Mouse (Mus musculus): ENCODE measurements at regions not wholly inside any gene's neighbourhood (a gene's known extent, or its start where the extent isn't known, plus 50 kb on each side); places are given as distances from the start of the nearest gene placed in this dataset.

DNA sequence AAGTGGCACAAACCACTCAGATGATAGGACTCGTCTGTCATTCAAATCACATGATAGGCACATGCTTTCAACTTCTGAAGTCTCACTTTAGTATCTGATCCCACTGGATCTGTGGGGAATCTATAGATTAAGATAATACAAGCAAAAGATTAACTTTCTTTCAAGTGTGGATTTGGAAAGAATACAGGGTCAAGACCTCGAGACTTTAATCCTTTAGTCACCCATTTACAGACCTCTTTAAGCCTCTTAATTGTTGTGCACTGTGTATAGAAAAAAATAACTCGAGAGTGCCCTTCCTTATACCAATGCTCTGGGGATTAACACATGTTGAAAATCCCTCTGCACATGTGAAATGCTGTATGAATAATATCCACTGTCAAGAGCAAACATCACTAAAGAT, 306.7 kb upstream of the Pard3b start:
- no peak for DNase-seq

DNA sequence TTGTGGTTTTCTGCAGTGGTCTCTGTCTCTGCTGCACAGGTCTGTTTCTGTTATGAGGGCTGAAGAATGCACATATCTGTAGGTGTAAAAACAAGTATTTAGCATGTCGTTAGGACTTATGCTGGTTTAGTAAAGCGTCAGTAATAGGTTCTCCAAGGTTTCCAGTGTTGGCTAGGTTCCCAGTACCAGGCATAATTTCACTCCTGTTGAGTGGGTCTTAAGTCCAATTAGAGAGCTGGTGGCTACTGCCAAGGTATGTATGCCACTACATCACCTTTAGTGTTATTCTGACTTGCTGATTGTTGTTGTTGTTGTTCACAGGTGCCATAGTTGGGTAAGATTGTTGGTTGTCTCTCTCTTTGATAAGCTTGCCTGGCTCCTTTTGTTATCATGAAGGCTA, 302.3 kb upstream of the Pard3b start:
- DNase-seq, result no peak

DNA sequence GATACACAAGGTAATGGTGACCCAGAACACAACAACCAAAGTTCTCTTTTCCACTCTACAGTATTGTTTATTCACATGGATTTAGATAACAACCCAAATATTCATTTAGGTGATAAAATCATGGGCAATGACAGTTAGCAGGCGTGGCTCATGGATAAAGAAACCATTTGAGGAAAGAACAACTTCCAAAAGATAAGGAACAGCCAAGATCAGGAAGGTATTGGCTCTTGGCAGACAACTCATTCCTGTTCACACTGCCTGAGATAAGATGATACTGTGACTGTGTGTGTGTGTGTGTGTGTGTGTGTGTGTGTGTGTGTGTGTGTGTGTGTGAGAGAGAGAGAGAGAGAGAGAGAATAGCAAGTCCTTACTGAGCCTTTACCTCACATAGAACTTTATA, 285.7 kb upstream of the Pard3b start:
- DNase-seq, result no peak

DNA sequence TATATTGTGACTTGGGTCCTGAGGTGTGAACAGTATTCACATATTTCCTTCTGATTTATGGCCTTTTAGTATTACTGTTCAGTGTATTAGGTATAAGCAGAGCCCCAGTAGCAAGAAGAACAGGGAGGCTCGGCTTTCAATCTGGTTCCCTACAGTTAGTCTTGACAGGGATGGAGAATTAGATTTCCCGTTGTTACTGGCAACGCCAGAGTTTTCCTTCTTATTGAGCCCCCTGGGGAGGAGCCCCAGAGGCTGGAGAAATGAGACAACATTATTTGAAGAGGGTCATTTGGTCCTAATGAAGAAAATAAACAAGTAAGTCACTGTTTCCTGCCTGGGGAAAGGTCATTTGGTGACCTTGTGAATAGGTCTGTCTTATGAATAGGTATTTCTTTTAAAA, 285.1 kb upstream of the Pard3b start:
- no peak for DNase-seq

DNA sequence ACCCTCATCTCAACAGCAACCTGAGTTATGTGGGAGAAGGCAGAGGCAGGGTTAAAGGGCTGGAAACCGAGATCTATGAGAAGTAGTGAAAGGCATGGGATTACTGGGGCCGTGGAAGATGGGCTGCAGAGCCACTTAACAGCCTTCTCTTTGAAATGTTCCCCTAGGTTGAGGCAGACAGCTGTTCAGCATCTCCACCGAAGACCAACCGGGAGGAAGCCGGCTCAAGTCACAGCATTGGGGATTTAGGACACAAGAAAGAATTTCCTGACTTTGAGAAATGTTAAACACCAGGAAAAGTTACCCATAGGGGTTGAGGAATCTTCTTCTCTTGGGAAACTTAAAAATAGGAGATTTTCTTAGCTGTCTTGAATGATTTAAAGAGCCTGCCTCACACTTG, 283.4 kb upstream of the Pard3b start:
- DNase-seq, result no peak

DNA sequence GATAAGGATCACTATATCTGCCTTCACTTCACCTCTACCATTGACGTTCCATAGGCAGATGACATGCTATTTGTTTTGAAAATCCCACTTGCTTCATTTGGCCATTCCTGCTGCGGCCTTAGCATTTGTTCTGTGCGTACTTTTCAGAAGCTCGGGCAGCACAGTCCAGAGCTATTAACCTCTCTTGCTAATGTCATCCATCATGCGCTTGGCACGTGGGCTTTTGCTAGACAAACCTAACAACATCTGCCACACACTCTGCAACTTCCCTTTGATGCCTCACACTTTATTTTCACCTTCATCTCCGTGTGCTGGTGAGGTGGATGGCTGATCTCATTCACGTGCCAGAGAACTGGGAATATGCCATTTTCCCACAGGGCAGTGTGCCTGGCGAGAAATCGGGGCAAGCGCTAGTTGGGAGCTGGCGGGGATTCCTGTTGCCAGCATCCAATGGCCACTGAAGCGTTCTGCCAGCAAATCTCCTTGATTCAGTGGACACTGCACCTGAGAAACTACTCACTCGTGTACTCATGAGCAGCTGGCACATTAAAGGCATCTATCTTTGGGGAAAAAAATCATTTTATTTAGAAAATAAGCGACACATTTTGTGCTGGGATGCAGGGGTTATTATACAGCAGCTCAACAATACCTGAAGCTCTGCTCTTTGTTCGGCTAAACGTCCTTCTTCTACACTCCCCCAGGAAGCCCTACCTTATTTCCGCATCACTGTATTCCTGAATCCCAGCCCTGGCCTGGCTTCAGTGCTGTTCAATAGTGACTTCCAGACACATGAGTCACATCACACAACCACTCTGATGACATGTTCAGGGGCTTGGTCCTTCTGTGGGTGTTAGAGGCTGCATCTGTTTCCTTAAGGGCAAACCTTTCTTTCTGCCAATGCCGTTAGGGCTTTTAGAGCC, 279.4 kb upstream of the Pard3b start:
- DNase-seq, result no peak

DNA sequence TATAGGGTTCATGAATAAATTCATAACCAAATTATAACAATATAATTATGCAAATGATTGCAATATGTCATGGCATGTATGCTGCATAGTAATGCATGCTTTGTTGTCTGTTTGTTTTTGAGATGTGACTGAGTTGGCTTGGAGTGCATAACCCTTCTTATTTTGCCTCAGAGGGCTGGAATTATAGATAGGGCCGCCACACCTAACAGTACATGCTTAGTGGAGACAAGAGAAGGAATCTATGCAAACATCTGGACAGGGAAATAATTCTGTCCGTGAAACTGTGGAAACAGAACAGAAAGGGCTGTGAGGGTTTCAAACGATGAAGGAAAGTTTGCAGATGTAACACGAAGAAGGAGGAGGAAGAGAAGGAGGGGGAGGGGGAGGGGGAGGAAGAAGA, 266.0 kb upstream of the Pard3b start:
- DNase-seq, result no peak

DNA sequence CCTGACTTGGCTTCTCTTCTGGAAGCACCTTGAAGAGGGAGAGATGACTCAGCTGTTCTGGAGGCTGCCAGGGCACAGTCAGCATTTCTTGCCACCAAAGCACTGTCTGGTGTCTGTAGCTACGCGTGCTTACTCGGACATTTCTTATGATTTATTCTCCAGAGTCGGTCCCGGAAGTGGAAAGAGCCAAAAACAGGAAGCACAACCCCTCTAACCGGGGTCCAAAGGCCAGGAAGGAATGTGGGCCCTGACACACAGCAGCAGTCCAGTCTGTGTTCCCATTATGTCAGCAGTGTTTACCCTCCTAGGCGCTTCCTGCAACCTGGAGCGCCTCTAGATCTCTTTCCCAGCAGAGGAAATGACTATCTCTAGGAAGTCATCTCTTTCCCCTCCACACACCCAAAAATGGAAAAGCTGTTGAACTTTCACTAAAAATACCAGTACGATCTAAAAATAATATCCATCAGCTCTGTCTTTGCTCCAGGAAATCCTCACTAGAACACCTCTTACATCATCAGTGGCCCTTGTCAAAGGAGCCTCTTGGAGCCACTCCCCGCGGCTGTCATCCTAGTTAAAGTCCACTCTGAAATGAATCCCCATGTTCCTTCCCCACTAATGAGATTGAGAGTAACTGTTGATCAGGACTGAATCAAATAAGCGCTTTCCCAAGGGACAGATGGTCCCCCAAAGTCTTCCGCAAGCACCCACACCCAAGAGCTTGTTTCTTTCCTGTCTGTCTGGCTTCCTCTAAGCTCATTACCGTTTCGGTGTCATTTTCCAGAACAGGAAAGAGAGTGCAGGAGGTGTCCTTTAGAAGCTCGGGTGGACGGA, 264.7 kb upstream of the Pard3b start:
- peak; percentile 40 for DNase-seq

DNA sequence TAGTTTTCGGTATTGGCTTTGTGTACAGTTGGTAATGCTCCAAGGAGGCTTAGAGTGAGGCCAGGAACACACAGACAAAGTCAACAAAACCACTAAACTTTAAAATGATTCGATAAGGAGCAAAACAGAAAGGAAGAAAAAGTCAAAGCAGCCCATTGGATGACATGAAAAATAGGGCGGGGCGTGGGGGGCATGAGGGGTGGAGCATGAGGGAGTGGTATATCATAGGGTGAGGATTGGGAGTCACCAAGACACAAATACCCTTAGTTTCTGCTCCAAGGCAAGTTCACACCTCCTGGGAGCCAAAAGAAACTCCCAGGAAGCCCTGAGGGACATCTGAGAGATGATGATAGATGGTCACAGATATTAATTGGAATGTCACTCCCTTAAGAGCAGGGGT, 262.2 kb upstream of the Pard3b start:
- DNase-seq, result peak; percentile 30

DNA sequence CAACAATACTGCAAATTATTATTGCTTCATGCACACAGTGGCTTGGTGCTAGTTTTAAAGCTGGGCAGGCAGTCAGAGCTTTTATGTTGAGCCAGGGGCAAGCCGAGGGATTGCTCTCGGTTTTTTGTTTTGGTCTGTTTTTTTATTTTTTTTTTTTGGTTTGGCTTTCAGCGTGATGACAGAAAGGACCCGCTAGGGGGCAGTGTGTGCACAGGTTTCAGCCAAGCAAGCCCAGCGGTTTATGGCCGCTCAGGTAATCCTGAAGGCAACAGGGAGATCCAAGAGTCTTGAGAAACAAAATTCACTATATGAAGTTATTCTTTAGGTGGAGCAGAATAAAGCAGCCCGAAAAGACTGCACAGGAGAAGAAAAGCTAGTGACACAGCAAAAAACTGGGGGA, 261.6 kb upstream of the Pard3b start:
- DNase-seq, result peak; percentile 82

DNA sequence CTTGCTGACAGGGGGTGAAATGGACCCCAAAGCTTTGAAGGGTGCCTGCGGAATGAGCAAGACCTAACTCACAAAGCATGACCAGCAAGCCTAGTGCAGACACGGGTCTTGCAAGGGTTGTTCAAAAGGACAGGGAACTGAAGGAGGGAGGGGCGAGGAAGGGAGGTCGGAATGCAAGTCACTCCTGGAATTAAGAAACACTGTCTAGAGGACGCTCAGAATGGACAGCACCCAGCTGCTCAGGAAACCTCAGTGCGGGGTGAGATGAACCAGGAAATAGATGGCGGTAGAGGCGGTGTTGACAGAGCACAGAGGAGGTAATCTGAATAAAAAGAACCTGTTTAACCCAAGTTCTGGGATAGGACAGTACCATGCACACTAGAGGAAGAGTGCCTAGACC, 260.4 kb upstream of the Pard3b start:
- DNase-seq, result no peak

DNA sequence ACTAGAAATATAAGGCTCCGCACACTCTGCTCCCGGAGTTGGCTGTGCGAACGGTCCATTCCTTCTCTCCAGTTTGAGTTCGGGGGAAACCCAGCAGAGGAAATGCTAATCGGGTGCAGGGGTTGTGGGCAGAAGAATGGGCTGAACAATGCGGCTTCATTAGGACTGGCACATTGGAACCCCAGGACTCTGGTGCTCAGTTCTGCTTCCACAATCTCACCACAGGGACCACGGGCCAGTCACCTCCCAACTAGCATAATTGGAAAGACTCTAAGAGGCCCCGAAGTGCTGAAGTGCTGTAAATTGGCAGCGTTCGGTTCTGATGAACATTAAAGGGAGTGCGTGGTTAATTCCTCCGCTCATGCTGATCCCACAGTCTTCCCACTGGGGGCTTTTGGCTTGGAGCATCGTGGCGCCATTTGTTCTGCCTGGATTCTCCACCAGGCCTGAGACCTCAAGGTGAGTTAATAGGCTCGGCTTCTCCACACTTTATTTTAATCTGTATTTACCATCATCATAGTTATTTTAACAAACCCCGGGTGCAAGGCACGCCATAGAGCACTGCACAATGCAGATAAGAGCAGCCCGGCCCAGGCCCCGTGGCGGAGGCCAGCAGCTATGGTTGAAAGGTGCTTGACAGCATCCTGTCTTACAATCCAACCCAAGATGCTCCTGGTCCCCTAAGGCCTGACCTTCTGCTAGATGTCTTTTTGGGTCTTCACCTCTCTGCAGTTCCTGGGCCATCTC, 258.7 kb upstream of the Pard3b start:
- DNase-seq, result no peak

DNA sequence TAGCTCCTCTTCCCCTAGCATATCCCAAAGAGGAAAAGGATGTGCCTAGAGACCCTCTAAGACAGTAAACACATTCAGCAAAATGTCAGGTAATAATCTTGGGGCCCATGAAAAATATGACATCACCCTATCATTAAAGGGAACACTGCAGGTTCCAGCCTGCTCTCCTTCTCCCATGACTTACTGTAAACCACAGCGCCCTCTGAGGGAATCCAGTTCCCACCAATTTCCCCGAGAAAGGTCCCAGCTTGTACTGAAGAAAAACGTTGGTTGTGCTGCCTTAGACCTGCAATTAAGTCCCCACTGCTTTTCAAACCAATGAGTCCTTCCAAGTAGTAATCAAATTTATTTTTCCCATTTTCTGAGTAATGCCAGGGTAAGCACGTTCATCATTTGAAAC, 251.0 kb upstream of the Pard3b start:
- DNase-seq, result no peak

DNA sequence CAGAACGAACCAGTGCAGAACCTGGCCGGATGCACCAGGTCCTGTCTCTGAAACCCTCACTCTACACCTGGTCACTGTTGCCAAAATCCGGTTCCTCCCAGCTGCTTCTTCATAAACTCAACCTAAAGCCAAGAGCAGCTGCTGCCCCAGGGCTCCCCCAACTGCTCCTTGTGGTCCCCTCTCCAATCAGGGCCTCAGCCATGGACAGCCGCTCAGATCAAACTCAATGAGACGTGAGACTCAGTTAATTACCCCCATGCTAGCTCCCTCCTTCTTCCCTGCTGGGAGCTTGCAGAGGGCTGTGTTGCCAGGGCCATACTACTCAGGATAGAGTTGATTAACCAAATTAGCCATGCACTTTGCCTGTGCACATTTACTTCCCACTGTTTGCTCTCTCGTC, 240.8 kb upstream of the Pard3b start:
- no peak for DNase-seq

DNA sequence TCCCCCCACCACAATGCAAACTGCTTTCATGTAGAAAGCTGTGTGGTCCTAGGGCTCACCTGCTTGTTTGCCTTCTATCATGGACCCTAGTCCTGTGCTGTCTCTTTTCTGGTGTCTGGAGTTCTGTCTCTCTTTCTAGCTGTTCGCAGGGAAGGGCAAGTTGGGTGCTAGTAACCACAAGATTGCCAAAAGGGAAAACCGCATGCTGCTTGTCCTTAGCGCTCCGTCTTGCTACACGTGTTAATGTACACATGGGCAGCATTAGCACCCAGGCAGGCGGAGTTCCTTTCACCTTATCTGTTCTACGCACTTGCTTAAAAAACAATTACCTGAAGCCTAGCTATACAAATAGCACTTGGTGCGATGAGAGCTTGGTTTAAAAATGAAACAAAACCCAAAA, 236.3 kb upstream of the Pard3b start:
- no peak for DNase-seq

DNA sequence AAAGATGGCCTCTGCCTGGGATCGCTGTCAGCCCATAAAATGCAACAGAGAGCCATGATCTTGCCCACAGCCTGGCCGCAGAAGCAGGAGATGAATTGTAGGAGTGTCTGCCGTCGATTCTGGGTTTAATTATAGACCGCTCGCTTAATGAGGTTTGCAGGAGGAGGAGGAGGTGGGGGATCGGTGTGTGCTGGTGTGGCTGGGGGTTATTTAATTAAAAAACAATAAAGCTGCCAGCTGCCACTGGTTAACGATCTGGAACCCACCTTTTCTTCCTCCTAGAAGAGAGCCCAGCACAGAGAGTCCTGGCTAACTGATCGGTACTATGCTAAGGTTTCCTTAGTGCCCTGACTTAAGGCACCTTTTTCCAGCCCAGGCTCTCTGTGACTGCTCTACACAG, 231.4 kb upstream of the Pard3b start:
- no peak for DNase-seq

DNA sequence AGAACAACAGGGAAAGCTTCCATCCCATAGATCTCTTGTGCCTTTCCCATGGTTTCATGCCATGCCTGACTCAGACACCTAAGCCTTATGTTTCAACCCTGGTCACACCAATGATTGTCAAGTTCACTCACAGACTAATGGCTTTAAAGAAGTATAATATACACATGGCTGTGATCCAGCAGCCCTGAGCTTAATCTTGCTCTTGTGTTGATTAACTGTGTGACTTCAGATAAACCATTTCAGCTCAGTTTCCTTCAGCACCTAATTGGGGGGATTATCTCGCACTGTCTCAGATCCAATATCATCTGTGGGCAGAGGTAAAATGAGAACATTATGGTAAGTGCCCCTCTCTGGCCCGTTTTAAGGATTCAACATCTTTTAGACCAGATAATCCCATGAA, 223.9 kb upstream of the Pard3b start:
- DNase-seq, result no peak

DNA sequence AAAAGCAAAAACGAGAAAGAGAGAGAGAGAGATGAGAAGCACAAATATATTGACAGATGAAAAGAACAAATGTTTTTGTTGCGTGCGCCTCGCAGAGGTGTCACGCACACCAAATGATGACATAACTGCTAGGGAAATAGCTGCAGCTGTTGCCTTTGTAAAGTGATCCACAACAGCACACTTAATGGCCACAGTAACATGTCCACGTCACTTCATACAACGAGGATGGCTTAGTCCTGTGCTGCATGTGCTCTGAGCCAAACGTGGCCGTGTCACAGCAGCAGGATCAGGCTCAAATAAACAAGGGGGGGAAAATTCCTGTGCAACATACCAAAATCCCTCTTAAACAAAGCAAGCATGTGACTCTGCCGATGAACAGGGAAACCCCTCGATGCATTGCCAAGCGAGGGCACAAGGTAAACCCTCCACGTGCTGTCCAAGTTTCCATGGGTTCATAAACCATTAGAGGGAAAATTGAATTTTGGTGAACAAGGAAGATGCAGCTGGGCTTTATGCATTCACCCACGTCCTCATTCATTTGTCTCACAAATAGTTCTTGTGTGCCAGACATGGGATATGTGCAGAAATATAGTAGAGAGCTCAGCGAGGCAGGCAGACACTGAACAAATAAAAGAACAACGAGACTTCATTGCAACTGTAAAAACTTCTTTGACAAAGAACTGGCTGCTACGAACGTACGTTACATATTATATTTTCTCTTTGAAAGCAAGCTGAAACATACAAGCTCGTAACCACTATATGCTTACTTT, 223.0 kb upstream of the Pard3b start:
- no peak for DNase-seq

DNA sequence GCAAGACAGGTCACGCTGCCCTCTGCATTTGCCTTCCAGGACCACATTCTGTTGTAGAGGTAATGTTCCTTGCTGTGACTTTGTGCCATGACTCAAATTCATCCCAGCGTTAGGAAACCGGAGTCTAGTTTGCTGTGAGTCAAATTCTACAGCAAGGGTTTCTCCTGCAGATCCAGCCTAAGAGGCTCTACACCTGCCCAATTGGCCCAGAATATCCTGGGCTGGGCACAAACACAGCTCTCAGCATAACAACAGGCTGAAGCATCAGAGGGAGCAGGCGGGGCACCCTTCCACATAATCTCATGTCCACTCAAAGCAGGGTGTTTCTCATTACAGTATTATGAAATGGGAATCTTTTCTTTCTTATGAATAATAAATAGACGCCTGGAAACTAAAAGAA, 220.2 kb upstream of the Pard3b start:
- DNase-seq, result no peak

DNA sequence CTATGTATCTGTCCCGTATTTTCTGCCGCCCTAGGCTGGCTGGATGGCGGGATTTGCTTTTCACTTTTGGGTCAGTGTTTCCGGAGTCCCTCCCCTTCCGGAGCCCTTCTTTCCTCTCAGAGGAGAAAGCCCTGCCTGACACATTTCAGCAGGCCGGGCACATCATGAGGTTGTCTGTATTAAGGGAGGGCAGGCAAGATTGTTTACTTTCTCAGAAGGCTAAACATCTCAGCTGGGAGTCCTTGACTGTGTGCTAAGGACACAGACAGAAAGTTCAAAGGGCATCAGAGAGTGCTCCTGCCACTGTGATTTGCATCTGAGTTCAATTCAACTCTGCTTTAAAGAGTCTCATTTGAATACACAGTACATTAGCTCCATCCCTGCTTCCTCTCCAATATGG, 218.8 kb upstream of the Pard3b start:
- no peak for DNase-seq

DNA sequence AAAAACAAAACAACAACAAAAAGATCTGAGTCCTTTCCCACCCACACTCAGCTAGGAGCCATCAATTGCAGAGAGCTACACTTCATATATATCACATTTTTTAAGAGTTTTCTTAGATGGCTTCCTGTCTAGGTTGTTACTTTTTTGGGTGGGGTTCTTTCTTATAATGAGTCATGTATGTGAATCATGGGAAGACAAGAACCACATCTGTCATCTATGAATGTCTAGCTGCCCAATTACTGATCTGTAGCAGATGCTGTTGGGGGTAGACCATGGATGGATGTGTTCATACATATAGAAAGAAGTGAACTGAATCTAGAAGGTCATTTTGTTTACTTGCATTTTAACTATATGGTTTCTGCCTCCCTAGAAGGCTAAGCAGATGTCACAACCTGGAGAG, 215.4 kb upstream of the Pard3b start:
- DNase-seq, result no peak

Measured in adrenal gland, postnatal 10 days (tissue).